Mouse (Mus musculus) urinary bladder, adult 2 months (tissue): Measurements from ENCODE around the gene Tbkbp1. TPM values are rescaled to one million over a fixed set of nuclear protein-coding genes. Genes with fewer than 3 reads are reported as not detected.

Source experiments
- DNase-seq: peaks from one replicate; pipeline ENCODE4 v3.0.0; 2022; ENCODE audit warnings: low spot score
- polyA plus RNA-seq: library from polyadenylated mRNA; depleted of rRNA; stranded (reverse); fragments of >200 nt; gene quantifications from 2 replicates; pipeline ENCODE4 v1.2.3, GENCODE M21; 2012

The Tbkbp1 gene
- polyA plus RNA-seq, 1 experiment: 21.3 TPM

- DNase-seq: no peak
Measured at GRCm38 (mm10) chr11:97127470-97128223, 23.6 kb downstream of the Tbkbp1 start.

- DNase-seq: peak; percentile 58
Measured at GRCm38 (mm10) chr11:97126645-97127468, 24.4 kb downstream of the Tbkbp1 start.

- DNase-seq: no peak
Measured at GRCm38 (mm10) chr11:97124266-97125036, 26.8 kb downstream of the Tbkbp1 start.

GRCm38 (mm10) chr11:97123282-97123890 lies 27.9 kb downstream of the Tbkbp1 start:
- DNase-seq: no peak

GRCm38 (mm10) chr11:97120641-97121040 lies 30.7 kb downstream of the Tbkbp1 start:
- no peak for DNase-seq

- DNase-seq: no peak
Measured at GRCm38 (mm10) chr11:97120221-97120620, 31.1 kb downstream of the Tbkbp1 start.

GRCm38 (mm10) chr11:97115797-97116196 lies 35.5 kb downstream of the Tbkbp1 start:
- DNase-seq: no peak

GRCm38 (mm10) chr11:97114671-97115601 lies 36.4 kb downstream of the Tbkbp1 start, which contains the start of gene Tbx21:
Gene Tbx21, minus strand, starts transcription at chr11:97115331.
- no peak for DNase-seq

GRCm38 (mm10) chr11:97112519-97113125 lies 38.7 kb downstream of the Tbkbp1 start:
- DNase-seq: no peak

- no peak for DNase-seq
Measured at GRCm38 (mm10) chr11:97108976-97109375, 42.3 kb downstream of the Tbkbp1 start.

GRCm38 (mm10) chr11:97104091-97104483 lies 47.2 kb downstream of the Tbkbp1 start:
- DNase-seq: no peak

GRCm38 (mm10) chr11:97103163-97104090 lies 47.9 kb downstream of the Tbkbp1 start:
- no peak for DNase-seq

- DNase-seq: peak; percentile 44
Measured at GRCm38 (mm10) chr11:97101722-97102121, 49.6 kb downstream of the Tbkbp1 start.

GRCm38 (mm10) chr11:97098791-97099190 lies 52.5 kb downstream of the Tbkbp1 start:
- DNase-seq: no peak

- DNase-seq: no peak
Measured at GRCm38 (mm10) chr11:97094600-97094999, 56.7 kb downstream of the Tbkbp1 start.

- no peak for DNase-seq
Measured at GRCm38 (mm10) chr11:97086365-97086764, 64.9 kb downstream of the Tbkbp1 start.
